Mouse (Mus musculus) cortical plate, adult 2 months (tissue): ENCODE results near the gene Tmem161b.

Experiments used
- CTCF ChIP-seq: fragments of 200-500 bp; IDR thresholded peaks from 2 replicates; pipeline ENCODE4 v1.5.1; 2011; ENCODE audit warnings: mild to moderate bottlenecking, control low read depth, low read length; ENCODE audit not compliant: insufficient read depth; ENCODE audit errors: extremely low read depth
- POLR2A ChIP-seq: fragments of 200-500 bp; IDR thresholded peaks from 2 replicates; pipeline ENCODE4 v1.6.1; 2011; ENCODE audit warnings: mild to moderate bottlenecking, low read length, control low read depth; ENCODE audit not compliant: insufficient read depth; ENCODE audit errors: extremely low read depth

DNA sequence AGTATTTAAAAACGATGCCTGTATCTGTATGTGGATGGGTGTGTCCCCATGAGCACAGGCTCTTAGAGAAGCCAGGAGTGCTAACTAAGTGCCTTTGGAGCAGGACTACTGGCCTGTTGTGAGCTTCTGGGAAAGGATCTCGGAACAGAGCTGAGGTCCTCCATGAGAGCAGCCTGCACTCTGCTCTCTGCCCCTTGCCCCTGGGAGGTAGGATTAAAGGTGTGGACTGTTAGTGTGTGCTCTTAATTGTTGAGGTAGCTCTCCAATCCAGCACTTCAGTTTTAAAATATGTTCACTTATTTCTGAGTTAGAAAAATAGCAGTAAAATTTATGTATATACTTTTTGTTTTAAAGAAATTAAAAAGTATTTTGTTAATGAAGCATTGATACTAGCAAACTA is 11.9 kb downstream of the Tmem161b start:
- TF ChIP-seq CTCF (no peak), POLR2A (no peak)
